Mouse (Mus musculus) myocyte (in vitro differentiated cells): ENCODE measurements at regions not wholly inside any gene's neighbourhood (a gene's known extent, or its start where the extent isn't known, plus 50 kb on each side); places are given as distances from the start of the nearest gene placed in this dataset.

Source experiments
- CEBPB ChIP-seq: IDR thresholded peaks from 2 replicates; pipeline ENCODE4 v1.6.1; 2011; ENCODE audit warnings: mild to moderate bottlenecking, moderate library complexity; ENCODE audit not compliant: poor library complexity, insufficient read depth, severe bottlenecking
- E2F4 ChIP-seq: IDR thresholded peaks from one replicate; pipeline ENCODE4 v1.6.1; 2011; ENCODE audit warnings: mild to moderate bottlenecking, control low read depth, moderate library complexity; ENCODE audit not compliant: insufficient read depth
- MAX ChIP-seq: IDR thresholded peaks from one replicate; pipeline ENCODE4 v1.6.1; 2011; ENCODE audit warnings: low read depth, mild to moderate bottlenecking, control low read depth
- MYOD1 ChIP-seq, 3 experiments: IDR thresholded peaks; one replicate each; pipeline ENCODE4 v1.6.1; 2011; ENCODE audit warnings: control low read depth in 2 of 3, low read depth in 2 of 3, mild to moderate bottlenecking in 2 of 3, moderate library complexity in 1 of 3; ENCODE audit not compliant: insufficient read length in 2 of 3, control insufficient read depth in 1 of 3
- MYOG ChIP-seq, 3 experiments: IDR thresholded peaks; one replicate each; pipeline ENCODE4 v1.6.1; 2011; ENCODE audit warnings: control low read depth in 2 of 3, low read depth in 2 of 3, mild to moderate bottlenecking in 2 of 3; ENCODE audit not compliant: insufficient read length in 2 of 3, control insufficient read depth in 1 of 3, insufficient read depth in 1 of 3
- POLR2A ChIP-seq: IDR thresholded peaks from one replicate; pipeline ENCODE4 v1.6.1; 2011; ENCODE audit warnings: low read depth, mild to moderate bottlenecking, control low read depth, moderate library complexity; ENCODE audit not compliant: insufficient read length
- POLR2AphosphoS2 ChIP-seq: IDR thresholded peaks from one replicate; pipeline ENCODE4 v1.6.1; 2011; ENCODE audit warnings: low read depth, control low read depth; ENCODE audit not compliant: insufficient read length
- REST ChIP-seq: IDR thresholded peaks from one replicate; pipeline ENCODE4 v1.6.1; 2011; ENCODE audit warnings: mild to moderate bottlenecking, control low read depth, moderate library complexity; ENCODE audit not compliant: insufficient read depth, insufficient read length
- SRF ChIP-seq: IDR thresholded peaks from one replicate; pipeline ENCODE4 v1.6.1; 2011; ENCODE audit warnings: low read depth; ENCODE audit not compliant: control insufficient read depth, insufficient read length
- TCF12 ChIP-seq: IDR thresholded peaks from one replicate; pipeline ENCODE4 v1.6.1; 2011; ENCODE audit warnings: mild to moderate bottlenecking, control low read depth; ENCODE audit not compliant: poor library complexity, insufficient read depth, severe bottlenecking
- TCF3 ChIP-seq: IDR thresholded peaks from one replicate; pipeline ENCODE4 v1.6.1; 2011; ENCODE audit warnings: low read depth, control low read depth; ENCODE audit not compliant: insufficient read length
- USF1 ChIP-seq: IDR thresholded peaks from one replicate; pipeline ENCODE4 v1.6.1; 2011; ENCODE audit warnings: low read depth, mild to moderate bottlenecking, control low read depth, moderate library complexity

- TF ChIP-seq POLR2A: no peak
- TF ChIP-seq TCF12: no peak
- no peak for TF ChIP-seq E2F4
- TF ChIP-seq MAX: no peak
- TF ChIP-seq MYOD1 (IDR thresholded peaks at IDR 0.05; ENCODE audit: control insufficient read depth in 1 of 3, insufficient read length in 2 of 3, low read depth in 2 of 3): no peak
- TF ChIP-seq USF1: no peak
- TF ChIP-seq CEBPB: no peak
- no peak for TF ChIP-seq POLR2AphosphoS2
- no peak for TF ChIP-seq REST
- no peak for TF ChIP-seq SRF
- no peak for TF ChIP-seq MYOG (IDR thresholded peaks at IDR 0.05; ENCODE audit: control insufficient read depth in 1 of 3, insufficient read depth in 1 of 3, insufficient read length in 2 of 3, low read depth in 2 of 3)
- TF ChIP-seq TCF3: no peak
Observed at GRCm38 (mm10) chr5:97601384-97601783, 144.6 kb upstream of the Gk2 start.
